Mouse (Mus musculus): ENCODE measurements around the gene Tfap2d. TPM values are rescaled to one million over a fixed set of nuclear protein-coding genes. Genes with fewer than 3 reads are reported as not detected.

Gene Tfap2d
- polyA plus RNA-seq (2015; fragmentation: Nextera tagmentation; extraction: Ambion mirVana) = not detected in 2 replicates

DNA sequence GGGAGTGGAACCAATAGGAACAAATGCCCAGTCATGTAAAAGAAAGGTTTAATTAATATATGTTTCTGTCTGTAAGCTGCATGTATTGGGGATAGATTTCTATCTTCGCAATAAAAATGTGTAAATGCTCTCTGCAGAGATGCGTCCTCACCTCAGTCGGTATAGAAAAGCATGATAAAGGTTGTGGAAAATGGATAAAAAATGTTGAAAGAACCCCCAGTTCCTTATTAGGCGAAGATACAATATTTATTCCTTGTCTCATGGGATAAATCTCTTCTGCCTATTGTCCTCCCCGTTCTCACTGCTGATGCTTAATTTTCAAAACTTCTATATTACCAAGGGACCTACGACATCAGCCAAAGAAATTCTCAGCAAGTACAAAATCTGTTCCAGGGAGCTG, at the start of gene Tfap2d:
Gene Tfap2d (plus strand): TSS at position 392 of the 400 bp plus-strand sequence.
- Histone ChIP-seq H3K9ac (replicated peaks) (no peak within 1 kb of the TSS), H3K27ac (replicated peaks) (no peak within 1 kb of the TSS), H3K9me3 (replicated peaks) (no peaks in the 10 kb centered on the region), H3K4me3 (replicated peaks) (no peak within 1 kb of the TSS), H3K36me3 (no peaks in the 10 kb centered on the region), H3K4me1 (0 out of 2 replicates have a peak, but pooled peaks cover 3% of the 10 kb centered on the region), H3K4me2 (no peak within 1 kb of the TSS), H3K27me3 (replicated peaks) (peaks cover 93% of the 10 kb centered on the region)
- ATAC-seq (ENCODE audit: low FRiP score) = no peak
- 2% methylated on average over 6 of the region's 6 CpGs for WGBS

GRCm38 (mm10) chr1:19056300-19056699, 46.5 kb upstream of the Tfap2d start:
- no peaks in the 10 kb centered on the region for H3K27me3 ChIP-seq (replicated peaks)
- H3K9ac ChIP-seq (replicated peaks) = no peak overlapping the region
- WGBS = 24% methylated on average over 3 of the region's 3 CpGs
- H3K4me3 ChIP-seq (replicated peaks) = no peak overlapping the region
- H3K4me2 ChIP-seq = no peak overlapping the region
- ATAC-seq (ENCODE audit: low FRiP score) = no peak
- no peak overlapping the region for H3K27ac ChIP-seq (replicated peaks)
- no peaks in the 10 kb centered on the region for H3K4me1 ChIP-seq
- no peaks in the 10 kb centered on the region for H3K36me3 ChIP-seq
- H3K9me3 ChIP-seq (replicated peaks) = no peaks in the 10 kb centered on the region

DNA sequence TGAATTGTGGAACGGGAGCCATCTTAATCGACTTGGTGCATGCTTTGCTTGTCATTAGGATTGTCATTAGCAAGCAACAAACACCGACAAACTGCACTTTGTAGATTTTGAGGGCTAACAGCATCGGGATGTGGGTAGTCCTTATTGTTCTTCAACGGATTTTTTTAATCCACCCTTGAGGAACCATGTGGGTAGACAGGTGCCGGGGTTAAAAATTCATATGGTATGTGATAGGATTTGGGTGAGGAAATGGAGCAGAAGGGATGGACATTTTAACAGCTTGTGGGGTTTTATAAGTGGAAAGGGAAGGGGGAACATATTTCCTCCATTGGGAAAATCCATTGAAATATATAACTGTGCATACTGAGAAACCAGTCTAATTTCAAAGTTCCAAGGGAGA, 46.0 kb upstream of the Tfap2d start:
- ATAC-seq (ENCODE audit: low FRiP score) = no peak

GRCm38 (mm10) chr1:19088078-19088477, 14.7 kb upstream of the Tfap2d start:
- peak overlapping the region; percentile 11; the same call in 1 of the 2 replicates for H3K4me2 ChIP-seq
- H3K27ac ChIP-seq (replicated peaks) = no peak overlapping the region
- H3K4me1 ChIP-seq = no peaks in the 10 kb centered on the region
- H3K9ac ChIP-seq (replicated peaks) = no peak overlapping the region
- no peaks in the 10 kb centered on the region for H3K36me3 ChIP-seq
- H3K27me3 ChIP-seq (replicated peaks) = no peaks in the 10 kb centered on the region
- H3K9me3 ChIP-seq (replicated peaks) = no peaks in the 10 kb centered on the region
- ATAC-seq (ENCODE audit: low FRiP score) = no peak
- WGBS = 7% methylated on average over 8 of the region's 8 CpGs
- H3K4me3 ChIP-seq (replicated peaks) = no peak overlapping the region

More for the DNA sequence above, 46.0 kb upstream of the Tfap2d start:
- H3K9me3 ChIP-seq (replicated peaks) = no peaks in the 10 kb centered on the region
- H3K9ac ChIP-seq (replicated peaks) = no peak overlapping the region
- H3K27me3 ChIP-seq (replicated peaks) = no peaks in the 10 kb centered on the region
- H3K4me3 ChIP-seq (replicated peaks) = no peak overlapping the region
- 75% methylated on average over 6 of the region's 6 CpGs for WGBS
- H3K4me2 ChIP-seq = no peak overlapping the region
- H3K36me3 ChIP-seq = no peaks in the 10 kb centered on the region
- no peak overlapping the region for H3K27ac ChIP-seq (replicated peaks)
- no peaks in the 10 kb centered on the region for H3K4me1 ChIP-seq

DNA sequence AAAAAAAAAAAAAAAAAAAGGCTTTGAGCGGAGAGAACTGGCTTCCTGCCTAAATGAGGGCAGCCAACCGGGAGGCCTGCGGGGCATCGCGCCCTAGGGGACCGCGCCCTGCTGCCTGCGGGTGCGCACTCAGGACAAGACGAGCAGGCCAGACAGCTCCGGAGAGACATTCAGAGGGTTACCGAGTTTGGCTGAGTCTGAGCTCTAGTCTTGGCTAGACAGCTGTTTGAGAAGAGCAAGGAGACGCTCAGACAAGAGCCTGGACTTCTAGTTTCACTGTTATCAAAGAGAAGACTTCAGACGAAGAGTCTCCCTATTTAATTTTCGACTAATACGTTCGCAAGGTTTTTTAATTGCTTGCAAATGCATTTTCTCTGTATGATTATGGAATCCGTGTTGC, 5.9 kb upstream of the Tfap2d start:
- ATAC-seq (ENCODE audit: low FRiP score) = no peak
- Histone ChIP-seq H3K27ac (replicated peaks) (no peak overlapping the region), H3K36me3 (no peaks in the 10 kb centered on the region), H3K4me1 (0 out of 2 replicates have a peak, but pooled peaks cover 3% of the 10 kb centered on the region), H3K9me3 (replicated peaks) (no peaks in the 10 kb centered on the region), H3K9ac (replicated peaks) (no peak overlapping the region), H3K4me3 (replicated peaks) (no peak overlapping the region), H3K27me3 (replicated peaks) (peaks cover 67% of the 10 kb centered on the region), H3K4me2 (peak overlapping the region; percentile 19)
- under 1% methylated on average over 18 of the region's 18 CpGs for WGBS

DNA sequence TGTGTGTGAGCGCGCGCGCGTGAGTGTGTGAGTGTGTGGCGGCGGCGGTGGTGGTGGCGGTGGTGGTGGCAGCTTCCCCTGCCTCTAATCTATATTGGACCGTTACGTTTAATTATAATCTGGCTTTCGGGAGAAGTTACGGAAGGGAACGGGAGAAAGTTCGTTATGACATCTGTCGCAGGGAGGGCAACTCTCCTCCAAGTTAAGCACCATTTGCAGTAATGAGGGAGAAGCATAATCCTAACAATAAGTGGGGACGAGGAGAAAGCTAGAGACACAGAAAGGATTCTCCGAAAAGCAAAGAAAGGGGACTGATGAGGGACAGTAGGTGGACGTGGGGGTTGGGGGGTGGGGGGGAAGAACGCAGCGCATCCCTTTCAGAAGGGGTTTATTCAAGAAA, 494 bp downstream of the Tfap2d start:
- Histone ChIP-seq H3K27me3 (replicated peaks) (peaks cover 95% of the 10 kb centered on the region), H3K9ac (replicated peaks) (no peak overlapping the region), H3K36me3 (no peaks in the 10 kb centered on the region), H3K27ac (replicated peaks) (no peak overlapping the region), H3K9me3 (replicated peaks) (no peaks in the 10 kb centered on the region), H3K4me1 (0 out of 2 replicates have a peak, but pooled peaks cover 3% of the 10 kb centered on the region), H3K4me2 (no peak overlapping the region), H3K4me3 (replicated peaks) (no peak overlapping the region)
- 1% methylated on average over 21 of the region's 21 CpGs for WGBS
- no peak for ATAC-seq (ENCODE audit: low FRiP score)

DNA sequence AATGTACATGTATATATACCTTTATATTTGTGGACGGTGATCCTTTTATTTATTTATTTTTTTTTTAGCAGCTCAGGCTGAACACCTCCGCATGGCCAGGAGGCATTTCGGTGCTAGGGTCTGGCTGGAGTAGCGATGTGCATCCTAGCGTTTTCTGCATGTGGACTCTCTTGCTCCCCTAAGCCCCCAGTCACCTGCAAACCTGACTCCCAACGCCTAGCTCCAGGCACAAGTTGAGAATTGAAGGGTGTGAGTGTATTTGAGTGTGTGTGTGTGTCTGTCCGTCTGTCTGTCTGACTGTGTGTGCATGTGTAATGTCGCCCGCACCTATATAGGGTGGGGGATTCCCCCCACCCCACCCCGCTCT, 937 bp downstream of the Tfap2d start:
- Histone ChIP-seq H3K27me3 (replicated peaks) (peaks cover 95% of the 10 kb centered on the region), H3K9me3 (replicated peaks) (no peaks in the 10 kb centered on the region)

GRCm38 (mm10) chr1:19104143-19104857, 1.5 kb downstream of the Tfap2d start:
- Histone ChIP-seq H3K9ac (replicated peaks) (no peak overlapping the region), H3K4me3 (replicated peaks) (no peak overlapping the region)

More for the DNA sequence above, 937 bp downstream of the Tfap2d start:
- ATAC-seq (ENCODE audit: low FRiP score) = no peak
- H3K27ac ChIP-seq (replicated peaks) = no peak overlapping the region
- 2% methylated on average over 10 of the region's 10 CpGs for WGBS
- H3K9ac ChIP-seq (replicated peaks) = no peak overlapping the region
- H3K36me3 ChIP-seq = no peaks in the 10 kb centered on the region
- 0 out of 2 replicates have a peak, but pooled peaks cover 3% of the 10 kb centered on the region for H3K4me1 ChIP-seq
- H3K4me2 ChIP-seq = no peak overlapping the region
- H3K4me3 ChIP-seq (replicated peaks) = no peak overlapping the region

GRCm38 (mm10) chr1:19106401-19106800, 3.6 kb downstream of the Tfap2d start:
- Histone ChIP-seq H3K9me3 (replicated peaks) (no peaks in the 10 kb centered on the region), H3K9ac (replicated peaks) (no peak overlapping the region), H3K27ac (replicated peaks) (no peak overlapping the region), H3K4me1 (0 out of 2 replicates have a peak, but pooled peaks cover 3% of the 10 kb centered on the region), H3K4me3 (replicated peaks) (no peak overlapping the region), H3K27me3 (replicated peaks) (peaks cover 93% of the 10 kb centered on the region), H3K4me2 (no peak overlapping the region), H3K36me3 (no peaks in the 10 kb centered on the region)
- 4% methylated on average over 4 of the region's 4 CpGs for WGBS
- no peak for ATAC-seq (ENCODE audit: low FRiP score)

More at GRCm38 (mm10) chr1:19104143-19104857, 1.5 kb downstream of the Tfap2d start:
- ATAC-seq (ENCODE audit: low FRiP score) = no peak
- Histone ChIP-seq H3K9me3 (replicated peaks) (no peaks in the 10 kb centered on the region), H3K36me3 (no peaks in the 10 kb centered on the region), H3K4me2 (no peak overlapping the region), H3K4me1 (0 out of 2 replicates have a peak, but pooled peaks cover 3% of the 10 kb centered on the region), H3K27me3 (replicated peaks) (peaks cover 95% of the 10 kb centered on the region), H3K27ac (replicated peaks) (no peak overlapping the region)
- under 1% methylated on average over 40 of the region's 40 CpGs for WGBS

DNA sequence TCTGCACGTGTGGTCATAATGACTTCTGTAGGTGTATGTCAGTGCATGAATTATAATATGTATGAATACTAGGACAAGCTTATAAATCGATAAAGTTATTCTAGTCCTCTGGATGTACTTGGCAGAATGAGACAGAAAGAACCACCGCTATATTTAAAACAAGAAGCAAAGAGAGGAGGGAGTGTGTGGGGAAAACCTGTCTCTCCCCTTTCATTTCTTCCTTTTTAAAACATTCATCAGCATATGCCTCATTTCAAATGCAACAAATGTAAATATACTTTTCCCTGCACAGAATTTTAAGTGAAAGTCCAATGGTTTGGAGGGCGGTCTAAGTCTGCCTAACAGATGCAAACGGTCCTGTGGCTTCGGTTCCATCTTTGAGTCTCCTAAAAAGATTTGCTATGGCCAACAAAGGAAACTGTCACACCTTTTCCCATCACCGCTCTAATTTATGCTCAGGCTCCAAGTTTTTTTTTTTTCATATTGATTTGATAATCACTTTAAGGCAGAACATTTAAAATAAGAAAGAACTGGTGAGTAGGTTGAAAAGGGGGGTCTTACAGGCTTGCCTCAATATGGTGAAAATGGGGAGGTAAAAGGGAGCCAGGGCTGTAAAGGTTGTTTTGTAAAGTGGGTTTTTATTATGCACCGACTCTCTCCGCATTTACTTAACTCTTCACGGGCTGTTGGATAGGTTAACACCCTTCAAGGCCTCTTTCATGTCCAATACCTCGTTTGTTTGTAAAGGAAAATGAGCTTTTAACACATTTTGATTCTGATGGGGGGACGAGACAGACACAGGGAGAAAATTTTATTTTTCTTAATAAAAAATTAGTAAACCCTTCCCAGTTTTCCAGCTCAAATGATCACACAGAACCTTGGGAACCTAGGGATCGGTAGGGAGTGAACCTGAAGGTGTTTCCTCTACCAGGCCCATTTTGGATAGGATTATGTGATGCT, 4.3 kb downstream of the Tfap2d start:
- 1% methylated on average over 13 of the region's 13 CpGs for WGBS
- Histone ChIP-seq H3K9me3 (replicated peaks) (no peaks in the 10 kb centered on the region), H3K4me2 (no peak overlapping the region), H3K27ac (replicated peaks) (no peak overlapping the region), H3K27me3 (replicated peaks) (peaks cover 92% of the 10 kb centered on the region), H3K4me1 (0 out of 2 replicates have a peak, but pooled peaks cover 3% of the 10 kb centered on the region), H3K4me3 (replicated peaks) (no peak overlapping the region), H3K36me3 (no peaks in the 10 kb centered on the region), H3K9ac (replicated peaks) (no peak overlapping the region)
- no peak for ATAC-seq (ENCODE audit: low FRiP score)

DNA sequence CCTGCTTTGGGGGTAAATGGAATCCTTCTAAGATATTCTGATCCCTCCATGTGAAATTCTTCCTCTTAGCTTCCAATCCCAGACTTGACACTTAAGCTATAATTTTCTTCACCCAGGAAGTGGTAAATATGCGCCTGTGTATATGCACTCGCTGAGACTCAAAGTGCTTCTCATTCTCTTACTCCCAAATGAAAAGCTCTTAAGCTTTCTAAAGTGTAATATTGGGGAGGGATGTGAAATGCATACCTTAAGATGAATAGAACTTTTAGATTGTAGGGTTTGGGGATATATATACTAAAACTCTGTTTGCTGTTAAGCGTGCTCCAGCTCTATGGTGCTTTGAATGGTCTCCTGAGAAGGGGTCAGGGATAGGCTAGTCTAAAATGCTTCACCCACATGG, 5.0 kb downstream of the Tfap2d start:
- ATAC-seq (ENCODE audit: low FRiP score) = no peak
- no peaks in the 10 kb centered on the region for H3K9me3 ChIP-seq (replicated peaks)
- peaks cover 92% of the 10 kb centered on the region for H3K27me3 ChIP-seq (replicated peaks)
- H3K27ac ChIP-seq (replicated peaks) = no peak overlapping the region
- H3K36me3 ChIP-seq = no peaks in the 10 kb centered on the region
- WGBS = 3% methylated on average over 3 of the region's 3 CpGs
- no peak overlapping the region for H3K4me2 ChIP-seq
- 0 out of 2 replicates have a peak, but pooled peaks cover 3% of the 10 kb centered on the region for H3K4me1 ChIP-seq
- H3K4me3 ChIP-seq (replicated peaks) = no peak overlapping the region
- H3K9ac ChIP-seq (replicated peaks) = no peak overlapping the region

All from neural tube, embryonic 15.5 days (tissue).